Mouse (Mus musculus) cerebellum, adult 8-10 months (tissue): ENCODE data around the gene Slc17a6.
"Not testable (repeated sequence)": the region's sequence is repeated elsewhere in the genome, so short reads cannot be mapped to it uniquely, and the experiment has no call there.

Experiments
- DNase-seq: peaks from one replicate; pipeline ENCODE4 v3.0.0; 2022

Slc17a6 gene

DNA sequence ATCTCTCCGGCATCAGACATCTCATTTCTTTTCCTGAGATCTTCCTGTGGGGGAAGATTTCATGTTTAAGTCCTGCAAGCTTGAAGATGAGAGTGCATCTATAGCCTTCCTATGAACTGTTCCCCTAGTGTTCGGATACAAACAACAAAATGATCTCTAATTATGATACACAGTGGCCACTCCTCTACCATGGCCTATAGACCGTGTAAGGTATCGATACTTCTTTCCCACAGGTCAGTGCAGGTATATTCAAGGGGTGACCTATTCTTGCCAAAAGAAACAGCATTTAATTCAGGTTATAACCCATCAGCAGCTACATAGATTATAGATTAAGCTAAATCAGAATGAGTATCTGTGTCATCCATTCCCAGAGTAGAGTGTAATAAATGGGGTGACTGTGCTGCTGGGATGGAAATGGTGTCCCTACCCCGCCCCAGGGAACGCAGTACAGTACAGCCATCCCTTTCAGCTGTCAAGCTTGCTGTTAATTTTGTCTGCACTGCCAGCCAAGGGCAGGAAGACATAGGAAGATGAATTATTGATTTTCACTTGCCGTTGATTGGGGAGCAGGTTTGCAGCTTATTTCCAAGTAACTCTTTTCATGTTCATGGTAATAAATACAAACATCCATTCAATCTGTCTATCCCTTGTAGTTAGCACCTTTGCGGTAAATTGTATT is 71.9 kb downstream of the Slc17a6 start:
- no peak for DNase-seq

- no peak for DNase-seq
Measured at GRCm38 (mm10) chr7:51694452-51694851, 72.6 kb downstream of the Slc17a6 start.

- no peak for DNase-seq
Measured at GRCm38 (mm10) chr7:51709508-51709907, 87.7 kb downstream of the Slc17a6 start.

GRCm38 (mm10) chr7:51710346-51710745 is 88.5 kb downstream of the Slc17a6 start:
- DNase-seq: not testable (repeated sequence)

GRCm38 (mm10) chr7:51715771-51716170 is 94.0 kb downstream of the Slc17a6 start:
- no peak for DNase-seq
